Mouse (Mus musculus) ES-CJ7 (cell line): Measurements from ENCODE around the gene Scrn1.

Experiments
- DNase-seq: peaks from one replicate; pipeline ENCODE4 v3.0.0; 2011; ENCODE audit warnings: low read depth, low spot score

Scrn1 gene

GRCm38 (mm10) chr6:54531048-54531481 lies 35.2 kb downstream of the Scrn1 start:
- no peak for DNase-seq

- DNase-seq: no peak
Observed at GRCm38 (mm10) chr6:54530182-54530581, 36.1 kb downstream of the Scrn1 start.

- DNase-seq: no peak
Observed at GRCm38 (mm10) chr6:54528666-54529065, 37.6 kb downstream of the Scrn1 start.

- no peak for DNase-seq
Observed at GRCm38 (mm10) chr6:54518758-54519157, 47.5 kb downstream of the Scrn1 start.

GRCm38 (mm10) chr6:54516512-54517134 lies 49.7 kb downstream of the Scrn1 start:
- DNase-seq: no peak

- no peak for DNase-seq
Observed at GRCm38 (mm10) chr6:54512256-54512655, 54.0 kb downstream of the Scrn1 start.

GRCm38 (mm10) chr6:54509264-54509663 lies 57.0 kb downstream of the Scrn1 start:
- DNase-seq: no peak

- no peak for DNase-seq
Observed at GRCm38 (mm10) chr6:54508256-54508793, 58.0 kb downstream of the Scrn1 start.

- no peak for DNase-seq
Observed at GRCm38 (mm10) chr6:54507808-54508207, 58.5 kb downstream of the Scrn1 start.

GRCm38 (mm10) chr6:54507002-54507401 lies 59.3 kb downstream of the Scrn1 start:
- DNase-seq: peak; percentile 50

- DNase-seq: no peak
Observed at GRCm38 (mm10) chr6:54506318-54506717, 60.0 kb downstream of the Scrn1 start.

- DNase-seq: no peak
Observed at GRCm38 (mm10) chr6:54502661-54503115, 63.6 kb downstream of the Scrn1 start.

GRCm38 (mm10) chr6:54496214-54496613 lies 70.1 kb downstream of the Scrn1 start:
- DNase-seq: no peak

- no peak for DNase-seq
Observed at GRCm38 (mm10) chr6:54494612-54495398, 71.5 kb downstream of the Scrn1 start.

GRCm38 (mm10) chr6:54494097-54494496 lies 72.2 kb downstream of the Scrn1 start:
- DNase-seq: no peak

- no peak for DNase-seq
Observed at GRCm38 (mm10) chr6:54491074-54491473, 75.2 kb downstream of the Scrn1 start.

- no peak for DNase-seq
Observed at GRCm38 (mm10) chr6:54485973-54486569, 80.2 kb downstream of the Scrn1 start.

- peak; percentile 29 for DNase-seq
Observed at GRCm38 (mm10) chr6:54485435-54485901, 80.8 kb downstream of the Scrn1 start.

- peak; percentile 23 for DNase-seq
Observed at GRCm38 (mm10) chr6:54485000-54485399, 81.3 kb downstream of the Scrn1 start.

GRCm38 (mm10) chr6:54481390-54482112 lies 84.7 kb downstream of the Scrn1 start:
- no peak for DNase-seq

- peak; percentile 23 for DNase-seq
Observed at GRCm38 (mm10) chr6:54478646-54479324, 87.5 kb downstream of the Scrn1 start.
